Mouse (Mus musculus) heart, embryonic 14.5 days (tissue): ENCODE measurements around the gene Zfp988. TPM values are rescaled to one million over a fixed set of nuclear protein-coding genes. Genes with fewer than 3 reads are reported as not detected.
A peak's percentile ranks its signal among the peaks of the same experiment; 100 is the strongest.
"Not testable (repeated sequence)": the region's sequence is repeated elsewhere in the genome, so short reads cannot be mapped to it uniquely, and the experiment has no call there.

ENCODE experiments used
- ATAC-seq: fragments of 200-750 bp; cut with Nextera tagmentation; 2 replicates; pipeline ENCODE4 v1.8.0; 2017; ENCODE audit warnings: low read depth, moderate TSS enrichment; ENCODE audit not compliant: insufficient number of reproducible peaks, insufficient read depth, low FRiP score
- H3K27ac ChIP-seq, 2 experiments: fragments of 200-500 bp in 1 of 2; fragments of 300-500 bp in 1 of 2; sonication (generic) in 1 of 2; replicated peaks in 1 of 2; 2 replicates each; pipeline ENCODE4 v1.5.1; 2012 to 2014; ENCODE audit warnings: low read depth in 2 of 2, low read length in 2 of 2, control low read depth in 1 of 2, mild to moderate bottlenecking in 1 of 2, mixed read lengths in 1 of 2; ENCODE audit not compliant: control insufficient read depth in 1 of 2, insufficient read depth in 1 of 2
- H3K27me3 ChIP-seq: fragments of 300-500 bp; sonication (generic); 2 replicates; pipeline ENCODE4 v1.6.1; 2014; ENCODE audit warnings: mild to moderate bottlenecking, low read length, control low read depth; ENCODE audit not compliant: control insufficient read depth, insufficient read depth
- H3K36me3 ChIP-seq: fragments of 300-500 bp; sonication (generic); 2 replicates; pipeline ENCODE4 v1.6.1; 2014; ENCODE audit warnings: mild to moderate bottlenecking, control low read depth, low read length, mixed read lengths; ENCODE audit not compliant: control insufficient read depth, insufficient read depth
- H3K4me1 ChIP-seq, 2 experiments: fragments of 200-500 bp in 1 of 2; fragments of 300-500 bp in 1 of 2; sonication (generic) in 1 of 2; 2 replicates each; pipeline ENCODE4 v1.6.1; 2012 to 2014; ENCODE audit warnings: low read length in 2 of 2, control low read depth in 1 of 2, mixed read lengths in 1 of 2; ENCODE audit not compliant: control insufficient read depth in 2 of 2, insufficient read depth in 2 of 2
- H3K4me2 ChIP-seq: fragments of 300-500 bp; sonication (generic); 2 replicates; pipeline ENCODE4 v1.6.1; 2014; ENCODE audit warnings: mild to moderate bottlenecking, low read length
- H3K4me3 ChIP-seq, 2 experiments: fragments of 200-500 bp in 1 of 2; fragments of 300-500 bp in 1 of 2; sonication (generic) in 1 of 2; 2 replicates each; pipeline ENCODE4 v1.5.1; 2012 to 2014; ENCODE audit warnings: low read length in 2 of 2, mild to moderate bottlenecking in 2 of 2, control low read depth in 1 of 2, low read depth in 1 of 2, moderate library complexity in 1 of 2; ENCODE audit not compliant: control insufficient read depth in 1 of 2, insufficient read depth in 1 of 2
- H3K9ac ChIP-seq: fragments of 300-500 bp; sonication (generic); 2 replicates; pipeline ENCODE4 v1.6.1; 2014; ENCODE audit warnings: mild to moderate bottlenecking, low read length
- H3K9me3 ChIP-seq: fragments of 300-500 bp; sonication (generic); 2 replicates; pipeline ENCODE4 v1.6.1; 2016; ENCODE audit warnings: low read length, control low read depth; ENCODE audit not compliant: control insufficient read depth
- WGBS: fragments of 180-500 bp; shearing (Covaris S2); extraction: QIAGEN DNeasy Blood & Tissue Kit; methylation state at CpG from one replicate; pipeline ENCODE4 v1.1.7; 2014; 5-methylcytosine and 5-hydroxymethylcytosine counted together
- polyA plus RNA-seq: library from polyadenylated mRNA; unstranded; fragments of >200 nt; fragmentation: Nextera tagmentation; extraction: Ambion mirVana; gene quantifications from 2 replicates; pipeline ENCODE4 v1.2.1, GENCODE M21; 2014

Zfp988 gene
- polyA plus RNA-seq, 1 experiment from 2014 or later: not detected

- H3K4me2 ChIP-seq, ATAC-seq, H3K4me3 ChIP-seq, H3K27ac ChIP-seq, H3K9ac ChIP-seq, H3K36me3 ChIP-seq, H3K4me1 ChIP-seq, H3K27me3 ChIP-seq: not testable (repeated sequence)
- 53% methylated on average over 4 of the region's 4 CpGs for WGBS
- peaks cover 59% of the 10 kb centered on the region for H3K9me3 ChIP-seq
These were observed 41.0 kb downstream of the Zfp988 start for GRCm38 (mm10) chr4:147346361-147347035.

- H3K9me3 ChIP-seq: peaks cover 59% of the 10 kb centered on the region
- not testable (repeated sequence) for H3K27me3 ChIP-seq, H3K27ac ChIP-seq, H3K4me1 ChIP-seq, H3K36me3 ChIP-seq, H3K4me3 ChIP-seq, H3K9ac ChIP-seq, H3K4me2 ChIP-seq, ATAC-seq
- WGBS: 54% methylated on average over 4 of the region's 4 CpGs
These were observed 41.8 kb downstream of the Zfp988 start for GRCm38 (mm10) chr4:147347300-147347699.

GRCm38 (mm10) chr4:147347880-147348279 is 42.4 kb downstream of the Zfp988 start:
- peaks cover 58% of the 10 kb centered on the region for H3K9me3 ChIP-seq
- H3K4me1 ChIP-seq, H3K4me2 ChIP-seq, H3K27me3 ChIP-seq, H3K4me3 ChIP-seq, H3K36me3 ChIP-seq, H3K27ac ChIP-seq, H3K9ac ChIP-seq, ATAC-seq: not testable (repeated sequence)
- 74% methylated on average over 1 of the region's 3 CpGs for WGBS

- not testable (repeated sequence) for H3K4me3 ChIP-seq, ATAC-seq, H3K9ac ChIP-seq, H3K4me2 ChIP-seq, H3K27me3 ChIP-seq, H3K27ac ChIP-seq, H3K36me3 ChIP-seq, H3K4me1 ChIP-seq
- H3K9me3 ChIP-seq: peaks cover 53% of the 10 kb centered on the region
- WGBS: 73% methylated on average over 2 of the region's 2 CpGs
These were observed 42.9 kb downstream of the Zfp988 start for GRCm38 (mm10) chr4:147348401-147348800.

- H3K4me3 ChIP-seq, H3K4me2 ChIP-seq, H3K9ac ChIP-seq, H3K4me1 ChIP-seq, H3K36me3 ChIP-seq, H3K27me3 ChIP-seq, ATAC-seq, H3K27ac ChIP-seq: not testable (repeated sequence)
- WGBS: 81% methylated on average over 18 of the region's 19 CpGs
- H3K9me3 ChIP-seq: peaks cover 48% of the 10 kb centered on the region
These were observed 43.6 kb downstream of the Zfp988 start for GRCm38 (mm10) chr4:147348906-147349686.

- H3K27me3 ChIP-seq: not testable (repeated sequence)
- 74% methylated on average over 9 of the region's 9 CpGs for WGBS
- ATAC-seq: peak; percentile 54; the same call in 1 of the 2 replicates
These were observed 44.4 kb downstream of the Zfp988 start for GRCm38 (mm10) chr4:147349687-147350415.

GRCm38 (mm10) chr4:147350541-147350940 is 45.1 kb downstream of the Zfp988 start:
- H3K27me3 ChIP-seq, H3K4me3 ChIP-seq, H3K4me2 ChIP-seq, H3K27ac ChIP-seq, H3K4me1 ChIP-seq, ATAC-seq, H3K9ac ChIP-seq, H3K36me3 ChIP-seq: not testable (repeated sequence)
- peaks cover 50% of the 10 kb centered on the region for H3K9me3 ChIP-seq
- WGBS: 76% methylated on average over 2 of the region's 2 CpGs

More at GRCm38 (mm10) chr4:147349687-147350415, 44.4 kb downstream of the Zfp988 start:
- H3K4me1 ChIP-seq, H3K27ac ChIP-seq, H3K9ac ChIP-seq, H3K4me3 ChIP-seq, H3K4me2 ChIP-seq, H3K36me3 ChIP-seq: not testable (repeated sequence)
- H3K9me3 ChIP-seq: peaks cover 50% of the 10 kb centered on the region
